Mouse (Mus musculus) layer of hippocampus, postnatal 14 days (tissue): ENCODE results near the gene Rhox7b. TPM values are rescaled to one million over a fixed set of nuclear protein-coding genes. Genes with fewer than 3 reads are reported as not detected.
A peak's percentile ranks its signal among the peaks of the same experiment; 100 is the strongest.
"Not testable (repeated sequence)": the region's sequence is repeated elsewhere in the genome, so short reads cannot be mapped to it uniquely, and the experiment has no call there.

Experiments used
- DNase-seq, 2 experiments: peaks; one replicate each; pipeline ENCODE4 v3.0.0; 2021 to 2022; ENCODE audit warnings: low spot score in 2 of 2, mixed read lengths in 1 of 2
- long read RNA-seq, 2 experiments: library from polyadenylated mRNA; stranded (forward); transcript quantifications; one replicate each; pipeline ENCODE4 v2.0.0; 2021
- total RNA-seq, 2 experiments: library from RNA; stranded (reverse); gene quantifications; 2 replicates each; pipeline ENCODE4 v1.2.3; 2021

Gene Rhox7b
- total RNA-seq: not detected
- long read RNA-seq, experiment 1: 0 reads
- long read RNA-seq, experiment 2: 0 reads

DNA sequence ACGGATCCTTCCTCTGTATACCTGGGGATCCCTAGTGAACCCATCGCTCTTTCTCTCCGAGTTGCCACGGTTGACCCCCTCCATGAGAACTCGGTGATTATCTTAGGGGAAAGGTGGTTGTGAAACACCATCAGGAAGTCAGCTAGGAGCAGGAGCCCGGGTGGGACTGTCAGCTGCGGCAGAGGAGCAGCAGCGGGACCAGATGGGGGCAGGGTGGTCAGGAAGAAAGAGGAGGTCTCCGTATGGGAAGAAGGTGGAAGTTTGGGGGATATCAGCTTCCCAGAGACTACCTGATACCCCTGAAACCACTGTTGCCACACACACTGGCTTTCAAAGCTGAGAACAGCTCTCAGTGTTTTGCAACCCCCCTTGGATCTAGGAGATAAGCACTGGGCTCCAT, at the start of gene Rhox7b:
Rhox7b (minus strand) TSS at position 101 of the 400 bp plus-strand sequence.
- DNase-seq: not testable (repeated sequence)

DNA sequence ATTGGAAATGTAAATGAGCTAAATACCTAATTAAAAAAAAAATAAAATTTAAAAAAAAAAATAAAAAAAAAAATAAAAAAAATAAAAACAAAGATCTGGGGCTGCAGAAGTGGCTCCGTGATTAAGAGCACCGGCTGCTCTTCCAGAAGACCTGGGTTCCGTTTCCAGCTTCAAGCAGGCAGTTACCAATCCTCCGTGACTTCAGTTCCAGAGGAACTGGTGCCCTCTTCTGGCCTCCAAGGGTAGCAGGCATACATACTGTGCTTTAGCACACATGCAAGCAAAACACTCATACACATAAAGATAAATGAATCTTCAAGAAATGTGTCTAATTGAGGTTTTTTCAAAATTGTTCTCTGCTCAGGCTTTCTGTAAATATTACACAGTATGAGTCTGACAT, 19.3 kb upstream of the Rhox7b start:
- no peak for DNase-seq

DNA sequence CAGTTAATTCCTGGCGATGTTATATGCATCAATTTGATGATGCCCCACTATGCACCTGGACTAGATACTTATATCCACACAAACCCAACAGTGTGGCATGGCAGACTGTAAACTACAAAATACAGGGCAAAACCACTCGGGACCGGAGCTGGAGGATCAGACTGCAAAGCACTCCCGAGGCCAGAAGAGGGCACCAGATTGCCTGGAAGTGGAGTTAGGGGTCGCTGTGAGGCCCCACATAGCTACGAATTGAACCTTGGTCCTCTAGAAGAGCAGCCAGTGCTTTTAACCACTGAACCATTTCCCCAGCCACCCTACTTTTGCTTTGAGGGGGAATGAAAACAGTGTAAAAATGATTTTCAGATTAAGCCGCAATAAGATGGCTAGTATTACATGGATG, 11.5 kb upstream of the Rhox7b start:
- DNase-seq: no peak

DNA sequence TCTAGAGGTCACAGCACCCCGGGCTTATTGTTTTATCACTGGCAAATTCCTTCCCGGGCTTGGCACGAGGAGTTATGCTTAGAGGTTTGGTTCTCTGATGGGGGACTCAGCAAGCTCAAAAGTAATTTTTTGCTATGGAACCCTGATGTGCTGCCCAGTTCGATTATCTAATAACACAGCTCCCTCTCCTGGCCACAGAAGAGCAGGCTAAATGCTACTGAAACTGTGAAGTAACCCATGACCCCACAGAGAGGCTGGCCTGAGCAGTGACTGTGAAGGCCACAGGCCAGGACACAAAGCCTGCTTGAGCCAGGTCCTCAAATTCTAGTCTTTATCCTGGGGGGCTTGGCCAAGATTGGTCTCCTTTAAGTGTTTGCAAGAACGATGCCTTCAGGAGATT, 6.7 kb upstream of the Rhox7b start:
- peak in 1 of 2 experiments; percentile 6 for DNase-seq

DNA sequence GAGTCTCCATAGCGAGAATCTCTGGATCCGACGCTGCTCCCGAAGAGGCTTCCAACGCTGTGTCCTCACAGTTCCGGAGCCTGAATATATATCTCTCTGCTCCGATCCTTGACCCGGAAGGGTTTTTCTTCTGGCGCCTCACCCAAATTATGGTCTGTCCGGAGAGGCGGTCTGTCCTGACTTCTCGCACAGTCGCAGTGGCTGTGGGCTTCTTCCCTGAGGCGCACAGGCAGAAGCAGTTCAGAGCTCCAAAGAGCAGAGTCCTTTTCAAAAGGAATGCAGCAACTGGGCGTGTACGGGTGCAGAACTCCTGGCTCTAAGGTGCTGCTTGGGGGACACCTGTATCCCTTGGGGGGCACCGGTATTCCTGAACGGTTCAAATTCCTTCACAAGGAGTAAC, 4.6 kb upstream of the Rhox7b start, which contains the start of gene Rhox9:
Rhox9 (minus strand) TSS at position 101 of the 400 bp plus-strand sequence.
- not testable (repeated sequence) for DNase-seq

DNA sequence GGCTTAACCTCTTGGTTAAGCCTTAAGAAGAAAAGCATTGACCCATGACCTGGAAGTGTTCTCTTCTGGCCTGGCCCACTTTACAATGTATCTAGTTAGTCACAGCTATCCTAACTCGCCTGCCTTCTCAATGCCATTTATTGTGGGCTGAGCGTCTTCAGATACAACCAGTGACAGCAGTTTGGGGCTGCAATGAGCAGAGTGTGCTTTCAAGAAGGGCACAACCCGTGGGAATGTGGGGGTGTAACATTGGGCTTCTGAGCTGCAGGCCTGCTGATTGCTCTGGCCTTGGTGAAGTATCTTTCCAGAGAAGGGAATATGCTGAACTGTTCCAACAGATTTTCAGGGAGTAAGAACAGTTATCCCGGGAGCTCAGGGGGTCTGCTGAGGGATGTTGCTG, 18.2 kb downstream of the Rhox7b start, which contains the start of gene Rhox8:
Rhox8 (minus strand) TSS at position 101 of the 400 bp plus-strand sequence.
- DNase-seq: no peak

DNA sequence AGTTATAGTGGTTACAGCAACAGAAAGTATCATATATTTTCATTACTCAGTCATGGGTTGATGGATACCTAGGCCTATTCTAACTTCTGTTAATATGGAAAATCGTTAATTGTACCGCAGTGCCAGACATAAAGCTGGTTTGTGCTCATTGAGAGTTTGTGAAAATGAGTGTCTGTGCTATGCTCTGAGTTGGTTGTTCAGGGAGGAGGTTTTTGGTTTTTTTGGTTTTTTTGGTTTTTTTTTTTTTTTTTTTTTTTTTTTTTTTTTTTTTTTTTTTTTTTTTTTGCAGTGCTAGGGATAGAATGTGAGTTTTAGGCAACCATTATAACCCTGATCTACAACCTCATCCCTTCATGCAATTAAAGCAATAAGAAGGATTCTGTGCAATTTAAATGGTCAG, 25.4 kb downstream of the Rhox7b start:
- no peak for DNase-seq

Other genes starting within 250 kb of the Rhox7b start
- not detected for gene Rhox4g, start 245.9 kb downstream of the Rhox7b start, total RNA-seq
- gene Rhox3h, start 228.5 kb downstream of the Rhox7b start, total RNA-seq: not detected
- not detected for gene Rhox2h, start 224.0 kb downstream of the Rhox7b start, total RNA-seq
- not detected for gene Rhox5, start 92.4 kb downstream of the Rhox7b start, total RNA-seq
- gene Rhox6, start 70.3 kb downstream of the Rhox7b start, total RNA-seq: not detected
- not detected for gene Rhox7a, start 65.5 kb downstream of the Rhox7b start, total RNA-seq
- not detected for gene Rhox8, start 18.3 kb downstream of the Rhox7b start, total RNA-seq
- gene Rhox9, start 4.5 kb upstream of the Rhox7b start, total RNA-seq: not detected
- not detected for gene Btg1-ps1, start 121.6 kb upstream of the Rhox7b start, total RNA-seq
- not detected for gene Btg1-ps2, start 145.9 kb upstream of the Rhox7b start, total RNA-seq
- not detected for gene Rhox10, start 169.2 kb upstream of the Rhox7b start, total RNA-seq
- gene Rhox11, start 187.9 kb upstream of the Rhox7b start, total RNA-seq: not detected
- not detected for gene Rhox12, start 213.7 kb upstream of the Rhox7b start, total RNA-seq
- gene Rhox13, start 224.0 kb upstream of the Rhox7b start, total RNA-seq: not detected